Mouse (Mus musculus): ENCODE measurements around the gene Diaph3.

Gene Diaph3

DNA sequence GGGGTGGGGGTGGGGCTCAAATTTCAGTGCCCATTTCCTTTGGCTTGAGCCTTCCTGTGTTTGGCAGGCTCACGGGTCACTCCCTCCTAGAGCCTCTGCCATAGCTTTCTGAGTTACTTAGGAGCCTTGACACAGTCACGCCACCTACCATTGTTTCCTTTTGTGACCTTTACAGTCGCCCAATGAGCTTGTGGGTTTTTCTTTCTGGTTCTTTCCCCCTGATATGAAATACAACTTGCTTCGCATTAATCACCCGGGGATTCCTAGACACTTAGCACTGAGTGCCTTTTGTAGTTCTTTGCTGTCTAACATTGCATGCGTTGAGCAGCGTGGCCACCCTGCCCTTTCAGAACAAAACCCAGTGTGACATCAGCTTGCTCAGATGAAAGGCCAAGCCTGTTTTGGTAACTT lies 498.2 kb downstream of the Diaph3 start:
- no peak for DNase-seq (ENCODE audit: low read depth)

DNA sequence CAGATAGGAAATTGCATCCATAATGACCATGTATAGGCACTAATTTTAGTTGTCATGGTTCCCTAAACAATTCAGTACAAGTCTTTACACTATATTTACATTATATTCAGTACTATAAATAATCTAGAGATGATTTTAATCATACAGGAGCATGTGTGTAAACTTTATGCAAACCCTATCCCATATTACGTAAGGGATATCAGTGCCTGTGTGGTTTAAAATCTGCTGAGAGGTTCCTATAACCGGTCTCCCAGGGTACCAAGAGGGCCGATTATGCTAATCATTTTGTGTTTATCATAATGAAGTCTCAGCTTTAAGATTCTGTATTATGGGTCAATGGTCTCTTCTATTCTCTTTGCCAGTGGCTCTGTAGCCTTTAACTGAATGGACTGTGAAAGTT lies 499.2 kb downstream of the Diaph3 start:
- no peak for DNase-seq (ENCODE audit: low read depth)

DNA sequence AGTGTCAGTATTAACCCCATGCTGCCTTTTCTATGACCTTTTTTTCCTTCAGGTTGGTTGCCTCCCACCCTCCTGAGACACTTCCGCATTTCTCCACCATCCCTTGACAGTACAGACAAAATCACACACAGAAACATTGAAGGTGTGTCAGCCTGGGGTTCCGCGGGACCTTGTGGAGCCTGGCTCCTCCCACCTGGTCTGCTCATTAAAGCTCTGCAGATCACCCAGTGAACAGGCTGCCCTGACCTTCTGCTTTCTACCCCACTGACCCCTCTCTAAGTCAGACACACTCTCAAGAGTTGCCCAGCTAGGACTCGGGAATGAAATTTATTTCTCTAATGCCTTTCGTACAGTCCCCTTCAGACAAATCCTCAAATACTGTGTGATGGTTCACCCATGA lies 500.9 kb downstream of the Diaph3 start:
- no peak for DNase-seq (ENCODE audit: low read depth)

DNA sequence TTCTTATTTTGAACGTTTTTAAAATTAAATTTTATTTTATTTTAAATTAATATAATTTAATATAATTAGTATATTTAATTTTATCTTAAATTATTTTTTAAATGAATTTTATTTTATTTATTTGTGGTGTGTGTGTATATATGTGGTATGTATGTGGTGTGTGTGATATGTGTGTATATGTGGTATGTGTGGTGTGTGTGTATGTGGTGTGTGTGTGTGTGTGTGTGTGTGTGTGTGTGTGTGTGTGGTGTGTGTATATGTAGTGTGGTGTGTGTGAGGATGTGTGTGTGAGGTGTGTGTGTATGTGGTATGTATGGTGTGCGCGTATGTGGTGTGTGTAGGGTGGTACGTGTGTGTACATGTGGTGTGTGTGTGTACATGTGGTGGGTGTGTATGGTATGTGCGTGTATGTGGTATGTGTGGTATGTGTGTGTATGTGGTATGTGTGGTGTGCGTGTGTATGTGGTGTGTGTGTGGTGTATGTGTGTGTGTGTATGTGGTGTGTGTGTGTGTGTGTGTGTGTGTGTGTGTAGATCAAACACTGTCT lies 505.4 kb downstream of the Diaph3 start:
- no peak for DNase-seq (ENCODE audit: low read depth)

- no peak for DNase-seq (ENCODE audit: low read depth)
These were observed 506.0 kb downstream of the Diaph3 start for GRCm38 (mm10) chr14:86635052-86635451.

- DNase-seq (ENCODE audit: low read depth): no peak
These were observed 507.2 kb downstream of the Diaph3 start for GRCm38 (mm10) chr14:86633799-86634198.

GRCm38 (mm10) chr14:86624816-86625425 lies 516.1 kb downstream of the Diaph3 start:
- no peak for DNase-seq (ENCODE audit: low read depth)

DNA sequence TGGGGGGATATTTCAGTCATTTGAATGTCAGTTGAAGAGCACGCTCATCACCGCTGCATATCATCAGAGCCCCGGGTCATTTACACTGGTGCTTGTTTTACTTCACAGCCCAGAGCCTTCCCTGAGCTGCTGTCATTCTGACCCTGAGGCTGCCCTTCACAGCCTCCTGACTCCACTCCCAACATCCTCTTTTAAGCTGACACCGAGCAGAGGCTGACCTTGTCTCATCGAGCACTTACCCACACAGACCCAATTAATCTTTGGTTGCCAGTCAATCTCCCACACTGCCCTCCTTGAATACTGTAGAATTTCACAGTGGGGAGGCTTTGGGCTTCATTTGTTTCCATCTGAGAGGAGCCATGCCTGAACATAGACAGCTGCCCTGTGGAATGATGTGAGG lies 521.4 kb downstream of the Diaph3 start:
- DNase-seq (ENCODE audit: low read depth): no peak

Data from induced T-regulatory cell, adult 2 months (primary cell).